Mouse (Mus musculus): Measurements from ENCODE around the gene Gzmg.

DNA sequence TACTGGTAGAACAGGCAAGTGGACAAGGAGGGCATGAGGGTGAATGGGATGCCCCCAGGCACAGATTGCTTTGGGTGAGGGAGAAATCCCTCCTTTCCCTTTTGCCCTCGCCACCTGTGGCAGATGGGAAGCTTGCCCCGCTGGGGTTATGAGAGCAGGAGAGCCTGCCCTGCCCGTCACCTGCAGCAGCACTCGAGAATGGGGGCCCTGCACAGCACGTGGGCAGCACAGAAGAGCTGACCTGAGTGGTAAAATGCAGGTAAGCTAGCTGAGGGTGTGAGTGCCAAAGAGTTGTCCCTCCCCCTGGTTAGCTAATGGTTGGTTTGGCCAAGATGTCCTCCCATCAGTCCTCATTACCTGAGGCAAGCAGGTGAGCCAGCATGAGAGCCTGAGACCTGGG, 27.1 kb upstream of the Gzmg start:
- TF ChIP-seq POLR2A (IDR thresholded peaks at IDR 0.05; ENCODE audit: low read depth, low read length) (no peak), CTCF (IDR thresholded peaks at IDR 0.05; ENCODE audit: extremely low read depth, insufficient read length, insufficient replicate concordance, low read depth, low read length) (no peak)
